Mouse (Mus musculus): Measurements from ENCODE around the gene Ston1.

DNA sequence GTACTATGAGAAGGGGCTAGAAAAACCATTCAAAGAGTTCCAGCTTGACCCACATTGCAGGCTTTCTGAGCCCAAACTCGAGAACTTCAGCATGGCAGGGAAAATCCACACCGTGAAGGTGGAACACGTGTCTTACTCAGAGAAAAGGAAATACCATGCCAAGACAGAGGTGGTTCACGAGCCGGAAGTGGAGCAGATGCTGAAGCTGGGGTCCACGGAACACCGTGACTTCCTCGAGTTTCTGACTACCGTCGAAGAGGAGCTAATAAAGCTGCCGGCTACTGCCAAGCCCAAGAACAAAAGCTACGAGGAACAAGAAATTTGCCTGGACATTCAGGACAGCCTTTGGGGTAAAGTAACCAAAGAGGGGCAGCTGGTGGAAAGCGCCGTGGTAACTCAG is 38.6 kb downstream of the Ston1 start:
- no peak for TF ChIP-seq CTCF (IDR thresholded peaks at IDR 0.05; ENCODE audit: insufficient read depth, low read length)
- TF ChIP-seq POLR2A (IDR thresholded peaks at IDR 0.05; ENCODE audit: borderline replicate concordance, extremely low read depth, low read depth, low read length): no peak

All from lung, adult 2 months (tissue).